Mouse (Mus musculus) stomach, postnatal 0 days (tissue): ENCODE measurements around the gene Fgf2. TPM values are rescaled to one million over a fixed set of nuclear protein-coding genes. Genes with fewer than 3 reads are reported as not detected.

ENCODE experiments used
- ATAC-seq: fragments of 200-750 bp; cut with Nextera tagmentation; 2 replicates; pipeline ENCODE4 v1.8.0; 2017; ENCODE audit not compliant: low FRiP score, low TSS enrichment
- DNase-seq: peaks from one replicate; pipeline ENCODE4 v3.0.0-alpha.2; 2016; ENCODE audit warnings: low spot score
- H3K27ac ChIP-seq: fragments of 300-500 bp; sonication (generic); replicated peaks from 2 replicates; pipeline ENCODE4 v1.5.1; 2014; ENCODE audit warnings: mild to moderate bottlenecking, control low read depth
- H3K27me3 ChIP-seq: fragments of 300-500 bp; sonication (generic); 2 replicates; pipeline ENCODE4 v1.6.1; 2014; ENCODE audit warnings: low read length; ENCODE audit not compliant: control insufficient read depth, insufficient read depth
- H3K36me3 ChIP-seq: fragments of 300-500 bp; sonication (generic); 2 replicates; pipeline ENCODE4 v1.6.1; 2014; ENCODE audit warnings: low read length, mixed read lengths; ENCODE audit not compliant: control insufficient read depth, insufficient read depth
- H3K4me1 ChIP-seq: fragments of 300-500 bp; sonication (generic); replicated peaks from 2 replicates; pipeline ENCODE4 v1.6.1; 2014; ENCODE audit warnings: antibody characterized with exemption; ENCODE audit not compliant: control insufficient read depth, insufficient read depth
- H3K4me2 ChIP-seq: fragments of 300-500 bp; sonication (generic); replicated peaks from 2 replicates; pipeline ENCODE4 v1.6.1; 2014; ENCODE audit warnings: low read depth, mild to moderate bottlenecking, control low read depth, moderate library complexity
- H3K4me3 ChIP-seq: fragments of 300-500 bp; sonication (generic); 2 replicates; pipeline ENCODE4 v1.5.1; 2014; ENCODE audit warnings: low read depth, low read length, control low read depth
- H3K9ac ChIP-seq: fragments of 300-500 bp; sonication (generic); 2 replicates; pipeline ENCODE4 v1.6.1; 2014; ENCODE audit warnings: mild to moderate bottlenecking, low read length, control low read depth, mixed read lengths
- H3K9me3 ChIP-seq: fragments of 300-500 bp; sonication (generic); 2 replicates; pipeline ENCODE4 v1.6.1; 2016; ENCODE audit warnings: low read length; ENCODE audit not compliant: control insufficient read depth
- CTCF ChIP-seq: IDR thresholded peaks from 2 replicates; pipeline ENCODE4 v1.5.1; 2016; ENCODE audit warnings: antibody characterized with exemption, low read depth, mild to moderate bottlenecking, moderate library complexity
- EP300 ChIP-seq: optimal IDR thresholded peaks from 2 replicates; pipeline ENCODE3; 2016; ENCODE audit warnings: antibody characterized with exemption
- whole genome bisulfite sequencing: fragments of 180-500 bp; shearing (Covaris S2); extraction: QIAGEN DNeasy Blood & Tissue Kit; methylation state at CpG from one replicate; pipeline ENCODE4 v1.1.7; 2014; 5-methylcytosine and 5-hydroxymethylcytosine counted together
- polyA plus RNA-seq: library from polyadenylated mRNA; unstranded; fragments of >200 nt; fragmentation: Nextera tagmentation; extraction: Ambion mirVana; gene quantifications from 2 replicates; pipeline ENCODE4 v1.2.1, GENCODE M21; 2015

Gene Fgf2
- polyA plus RNA-seq, 1 experiment from 2014 or later = 1.2 TPM

DNA sequence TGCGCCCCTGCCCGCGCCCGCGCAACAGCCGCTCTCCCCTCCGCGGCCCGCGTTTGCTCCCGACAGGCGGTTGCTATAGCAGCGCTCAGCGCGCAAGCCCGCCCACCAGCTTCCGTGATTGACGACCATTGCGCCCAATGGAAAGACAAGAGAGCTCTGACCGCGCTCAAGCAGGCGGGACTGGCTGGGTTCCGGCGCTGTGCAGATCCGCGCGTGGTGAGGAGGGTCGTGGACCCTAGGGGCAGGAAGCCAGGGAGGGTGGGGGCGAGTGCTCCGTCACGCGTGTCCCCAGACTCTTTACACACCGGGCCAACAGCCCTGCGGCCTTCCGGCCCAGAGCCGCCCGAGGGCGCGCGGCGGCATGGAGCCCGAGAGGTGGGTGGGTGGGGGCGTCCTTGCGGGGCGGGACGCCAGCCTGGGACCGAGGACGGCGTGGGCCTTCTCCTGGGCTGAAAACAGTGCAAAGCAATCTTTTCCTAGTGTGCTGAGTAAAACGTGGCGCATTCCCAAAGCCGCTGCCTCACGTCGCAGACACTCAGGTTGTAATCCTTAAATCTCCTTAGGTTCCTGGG lies 35.7 kb upstream of the Fgf2 start, which contains the start of the genes Bbs12 and Cetn4:
Gene Bbs12, plus strand, starts transcription at position 185 of the 572 bp plus-strand sequence.
Gene Cetn4, minus strand, starts transcription at position 339 of the 572 bp plus-strand sequence.
- TF ChIP-seq EP300 = no peak
- peak; percentile 15; the same call in 1 of the 2 replicates for TF ChIP-seq CTCF

DNA sequence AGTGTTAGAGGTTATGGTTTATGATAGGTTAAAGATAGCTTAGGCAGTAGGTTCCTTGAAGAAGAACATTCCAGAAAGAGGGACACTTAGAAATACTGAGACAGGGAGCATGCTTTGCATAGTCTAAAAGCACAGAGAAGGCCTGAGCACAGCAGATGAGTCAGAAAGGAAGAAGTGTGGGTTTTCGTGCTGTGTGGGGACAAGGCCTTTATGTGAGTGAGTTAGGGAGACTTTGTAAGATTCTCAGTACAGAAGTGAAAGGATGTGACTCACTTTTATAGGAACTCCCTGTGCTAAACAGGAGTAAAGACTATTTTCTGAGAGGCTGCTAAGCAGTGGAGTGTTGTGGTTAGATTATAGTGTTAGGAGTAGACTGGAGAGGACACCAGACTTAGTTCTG lies 34.8 kb upstream of the Fgf2 start:
- no peak for DNase-seq
- Histone ChIP-seq H3K4me1 (no peaks in the 10 kb centered on the region), H3K4me3 (peak overlapping the region; percentile 86; the same call in 1 of the 2 replicates), H3K27me3 (no peaks in the 10 kb centered on the region), H3K9ac (no peak overlapping the region), H3K9me3 (no peaks in the 10 kb centered on the region), H3K27ac (peak overlapping the region; percentile 56; the same call in 1 of the 2 replicates), H3K4me2 (peak overlapping the region; percentile 77), H3K36me3 (no peaks in the 10 kb centered on the region)
- TF ChIP-seq EP300 (no peak), CTCF (no peak)
- 6% methylated on average over 1 of the region's 1 CpGs for WGBS
- 0 out of 2 replicates have a peak, but pooled peaks have one; percentile 36 for ATAC-seq

More for the DNA sequence above, 35.7 kb upstream of the Fgf2 start, which contains the start of the genes Bbs12 and Cetn4:
- Histone ChIP-seq H3K4me3 (peak within 1 kb of the TSS; percentile 86), H3K27ac (peak within 1 kb of the TSS; percentile 78), H3K4me1 (no peaks in the 10 kb centered on the region), H3K36me3 (no peaks in the 10 kb centered on the region), H3K27me3 (no peaks in the 10 kb centered on the region), H3K4me2 (peak within 1 kb of the TSS; percentile 77), H3K9ac (peak within 1 kb of the TSS; percentile 88), H3K9me3 (no peaks in the 10 kb centered on the region)
- DNase-seq (peak; percentile 93), ATAC-seq (peak; percentile 100)
- under 1% methylated on average over 51 of the region's 54 CpGs for WGBS

DNA sequence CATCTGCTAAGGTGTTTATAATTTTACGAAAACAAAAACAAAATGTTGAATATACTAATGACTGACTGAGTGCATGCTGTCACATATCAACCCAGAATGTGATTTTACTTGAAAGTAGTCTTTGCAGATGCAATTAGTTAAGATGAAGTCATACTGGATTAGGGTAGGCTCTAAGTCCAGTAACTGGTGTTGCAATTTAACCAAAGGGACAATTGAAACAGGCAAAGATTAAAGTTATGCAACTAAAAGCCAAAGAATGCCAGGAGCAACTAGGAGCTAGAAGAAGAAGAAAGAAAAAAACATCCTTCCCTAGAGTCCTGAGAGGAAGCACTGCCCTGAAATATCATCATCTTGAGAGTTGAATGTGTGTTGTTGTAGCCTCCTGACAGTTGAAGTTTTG lies 31.9 kb upstream of the Fgf2 start:
- ATAC-seq = no peak
- no peak overlapping the region for H3K4me3 ChIP-seq
- no peak overlapping the region for H3K27ac ChIP-seq
- H3K9me3 ChIP-seq = no peaks in the 10 kb centered on the region
- H3K9ac ChIP-seq = no peak overlapping the region
- no peaks in the 10 kb centered on the region for H3K27me3 ChIP-seq
- TF ChIP-seq EP300 (no peak), CTCF (no peak)
- no peak overlapping the region for H3K4me2 ChIP-seq
- no peak for DNase-seq
- no peaks in the 10 kb centered on the region for H3K4me1 ChIP-seq
- no peaks in the 10 kb centered on the region for H3K36me3 ChIP-seq
- 96% methylated on average over 1 of the region's 1 CpGs for whole genome bisulfite sequencing

DNA sequence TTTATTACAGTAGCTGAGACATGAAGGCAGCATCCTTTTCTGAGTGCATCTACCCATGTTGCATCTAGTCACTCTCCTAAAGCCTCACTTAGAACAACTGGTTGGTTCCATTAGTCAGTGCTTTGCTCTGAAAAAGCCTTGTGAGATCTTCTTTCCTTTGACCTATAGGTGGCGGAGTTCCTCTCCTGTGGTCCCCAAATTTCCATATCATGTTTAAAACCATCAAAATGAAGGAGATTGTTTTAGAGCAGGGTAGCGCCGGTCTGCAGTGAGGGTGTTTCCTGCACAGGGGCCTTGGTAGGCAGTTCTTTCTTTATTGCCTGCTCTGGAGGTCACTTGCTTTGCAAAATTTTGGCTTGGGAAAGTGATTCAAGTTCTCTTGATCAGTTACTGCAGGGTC lies 23.8 kb upstream of the Fgf2 start:
- WGBS = 23% methylated on average over 3 of the region's 3 CpGs
- no peaks in the 10 kb centered on the region for H3K9me3 ChIP-seq
- no peak for DNase-seq

DNA sequence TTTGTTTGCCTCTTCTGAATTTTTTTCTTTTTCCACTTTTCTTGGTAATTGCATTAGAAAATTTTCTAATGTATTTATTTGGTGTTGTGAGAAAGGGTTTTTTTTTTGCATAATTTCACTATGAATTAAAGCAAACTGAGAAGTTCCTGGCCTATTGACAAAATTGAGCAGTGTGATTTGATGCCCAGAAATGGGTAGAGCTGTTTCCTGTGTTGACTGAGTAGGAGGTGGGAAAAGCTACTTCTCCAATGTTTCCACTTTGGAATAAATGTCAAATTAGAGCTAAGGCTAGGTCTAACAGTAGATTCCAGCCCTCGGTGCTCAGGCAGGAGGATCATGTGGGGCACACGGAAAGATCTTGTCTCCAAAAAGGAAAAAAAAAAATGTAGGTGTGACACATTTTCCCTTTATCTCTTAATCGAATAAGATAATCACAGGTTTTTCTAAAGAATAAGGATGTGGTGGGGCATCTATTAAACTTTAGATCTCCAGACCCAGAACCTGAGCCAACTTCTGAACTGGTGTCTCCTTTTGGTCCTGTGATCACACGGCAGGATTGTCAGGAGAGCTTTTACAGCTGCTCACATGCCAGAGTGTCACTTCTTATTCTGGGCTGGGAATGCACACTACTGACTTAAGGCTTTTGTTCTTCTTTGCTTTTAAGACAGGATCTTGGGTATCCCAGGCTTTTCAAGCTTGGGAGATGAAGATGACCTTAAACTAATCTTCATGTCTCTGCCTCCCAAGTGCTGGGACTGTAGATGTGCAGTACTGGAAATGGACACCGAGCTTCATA lies 22.6 kb upstream of the Fgf2 start:
- Histone ChIP-seq H3K36me3 (no peaks in the 10 kb centered on the region), H3K9ac (no peak overlapping the region)
- WGBS = 66% methylated on average over 5 of the region's 5 CpGs

More for the DNA sequence above, 23.8 kb upstream of the Fgf2 start:
- Histone ChIP-seq H3K27ac (no peak overlapping the region), H3K36me3 (no peaks in the 10 kb centered on the region), H3K9ac (no peak overlapping the region), H3K4me1 (no peaks in the 10 kb centered on the region), H3K4me3 (no peak overlapping the region), H3K27me3 (no peaks in the 10 kb centered on the region), H3K4me2 (no peak overlapping the region)
- TF ChIP-seq CTCF = peak; percentile 78
- no peak for TF ChIP-seq EP300
- ATAC-seq = no peak

DNA sequence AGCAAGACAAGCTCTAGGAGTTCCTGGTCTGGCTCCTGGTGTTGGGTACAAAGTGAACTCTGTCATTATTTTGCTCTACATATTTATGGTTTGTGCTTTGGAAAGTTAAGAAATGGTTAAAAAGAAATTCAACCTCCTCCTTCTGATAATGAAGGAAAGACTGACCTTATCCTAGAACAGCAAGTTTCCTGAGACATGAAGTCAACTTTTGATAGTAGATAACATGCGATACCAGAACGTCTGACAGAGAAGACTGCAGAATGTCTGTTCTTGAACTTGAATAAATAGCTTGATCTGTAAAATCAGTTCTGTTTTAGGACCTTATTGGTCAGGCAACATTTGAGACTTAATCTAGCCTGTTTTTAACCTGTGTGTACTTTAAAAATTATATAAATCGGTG lies 21.5 kb upstream of the Fgf2 start:
- DNase-seq = no peak
- H3K4me1 ChIP-seq = no peaks in the 10 kb centered on the region
- no peak overlapping the region for H3K4me2 ChIP-seq
- no peak overlapping the region for H3K27ac ChIP-seq
- H3K9ac ChIP-seq = no peak overlapping the region
- H3K36me3 ChIP-seq = no peaks in the 10 kb centered on the region
- no peak overlapping the region for H3K4me3 ChIP-seq
- WGBS = 74% methylated on average over 3 of the region's 3 CpGs
- no peak for ATAC-seq
- TF ChIP-seq CTCF (no peak), EP300 (no peak)
- no peaks in the 10 kb centered on the region for H3K9me3 ChIP-seq
- no peaks in the 10 kb centered on the region for H3K27me3 ChIP-seq

More for the DNA sequence above, 22.6 kb upstream of the Fgf2 start:
- Histone ChIP-seq H3K4me3 (no peak overlapping the region), H3K4me1 (no peaks in the 10 kb centered on the region), H3K27me3 (no peaks in the 10 kb centered on the region), H3K27ac (no peak overlapping the region), H3K4me2 (no peak overlapping the region), H3K9me3 (no peaks in the 10 kb centered on the region)
- DNase-seq (no peak), ATAC-seq (no peak)
- TF ChIP-seq EP300 (no peak), CTCF (no peak)
